Mouse (Mus musculus): Measurements from ENCODE around the gene Vezt.

DNA sequence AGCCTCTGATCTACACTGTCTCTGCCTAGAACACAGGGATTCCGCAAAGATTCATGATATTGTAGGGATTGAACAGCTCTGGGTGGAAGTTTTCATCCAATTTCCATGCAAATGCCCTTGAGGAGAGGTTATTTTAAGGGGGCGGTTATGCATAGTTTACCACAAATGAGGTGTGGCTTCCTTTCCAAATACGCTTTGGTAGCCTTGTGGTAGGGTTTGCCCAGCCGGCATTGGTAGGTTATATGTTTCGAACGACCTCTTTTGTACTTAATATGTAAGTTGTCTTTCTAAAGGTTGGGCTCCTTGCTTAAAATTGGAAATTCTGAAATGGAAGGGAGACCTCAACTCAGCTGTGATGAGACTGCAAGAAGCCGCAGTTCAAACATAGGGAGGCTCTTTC, 127.1 kb downstream of the Vezt start:
- TF ChIP-seq CTCF (IDR thresholded peaks at IDR 0.05; ENCODE audit: low read depth, low read length) (no peak), POLR2A (IDR thresholded peaks at IDR 0.05; ENCODE audit: extremely low read depth, insufficient read depth, low read length) (no peak)
